Mouse (Mus musculus) cerebellum, adult 2 months (tissue): ENCODE data around the gene Crybg2.

ENCODE experiments used
- CTCF ChIP-seq: fragments of 200-500 bp; IDR thresholded peaks from 2 replicates; pipeline ENCODE4 v1.5.1; 2011; ENCODE audit warnings: low read depth, mild to moderate bottlenecking, control low read depth, low read length, moderate library complexity, borderline replicate concordance; ENCODE audit not compliant: insufficient read depth
- POLR2A ChIP-seq: fragments of 200-500 bp; IDR thresholded peaks from 2 replicates; pipeline ENCODE4 v1.6.1; 2011; ENCODE audit warnings: low read length, control low read depth, borderline replicate concordance; ENCODE audit not compliant: insufficient read depth

DNA sequence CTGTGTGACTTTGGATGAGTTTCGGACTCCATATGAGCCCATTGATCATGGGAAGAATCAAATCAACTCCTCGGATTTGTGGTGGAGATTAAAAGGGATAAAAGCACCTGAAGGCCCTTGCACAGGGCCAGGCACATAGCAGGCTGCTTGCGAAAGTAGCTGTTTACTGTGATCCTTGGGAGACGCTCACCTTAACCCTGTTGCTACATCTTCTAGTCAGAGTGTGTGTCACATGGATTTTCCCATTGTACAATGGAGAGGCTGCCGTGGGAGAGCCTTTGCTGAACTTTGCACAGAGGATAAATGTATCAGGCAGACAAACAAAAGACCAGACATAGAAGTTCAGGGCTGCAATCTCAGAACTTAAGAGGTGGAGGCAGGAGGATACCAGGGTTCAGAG, 8.7 kb upstream of the Crybg2 start:
- TF ChIP-seq CTCF (no peak), POLR2A (no peak)
